Mouse (Mus musculus) E14TG2a.4 (cell line): ENCODE data around the gene 2810408A11Rik.

Source experiments
- CTCF ChIP-seq: conservative IDR thresholded peaks from 2 replicates; pipeline ENCODE4 v1.5.1; 2014; ENCODE audit warnings: low read length
- NANOG ChIP-seq: IDR thresholded peaks from 2 replicates; pipeline ENCODE4 v1.6.1; 2014; ENCODE audit warnings: borderline replicate concordance, low read length, mixed read lengths

- TF ChIP-seq CTCF = no peak
- TF ChIP-seq NANOG = no peak
Observed at GRCm38 (mm10) chr11:69929712-69930111, 28.9 kb upstream of the 2810408A11Rik start.
